Mouse (Mus musculus): ENCODE data around the gene Emcn. TPM values are rescaled to one million over a fixed set of nuclear protein-coding genes. Genes with fewer than 3 reads are reported as not detected.

Emcn gene
- total RNA-seq, 2 experiments from 2014 or later: 7.4 to 8.9 TPM

GRCm38 (mm10) chr3:137395588-137395987 is 54.7 kb downstream of the Emcn start:
- DNase-seq (ENCODE audit: low spot score): no peak

- no peak for DNase-seq (ENCODE audit: low spot score)
Measured at GRCm38 (mm10) chr3:137415451-137416086, 74.7 kb downstream of the Emcn start.

- no peak for DNase-seq (ENCODE audit: low spot score)
Measured at GRCm38 (mm10) chr3:137418636-137419035, 77.8 kb downstream of the Emcn start.

- DNase-seq (ENCODE audit: low spot score): no peak
Measured at GRCm38 (mm10) chr3:137429516-137429915, 88.6 kb downstream of the Emcn start.

GRCm38 (mm10) chr3:137464902-137465629 is 124.2 kb downstream of the Emcn start:
- no peak for DNase-seq (ENCODE audit: low spot score)

GRCm38 (mm10) chr3:137465953-137466352 is 125.1 kb downstream of the Emcn start:
- no peak for DNase-seq (ENCODE audit: low spot score)

- no peak for DNase-seq (ENCODE audit: low spot score)
Measured at GRCm38 (mm10) chr3:137466766-137467165, 125.9 kb downstream of the Emcn start.

GRCm38 (mm10) chr3:137467386-137467785 is 126.5 kb downstream of the Emcn start:
- peak; percentile 16 for DNase-seq (ENCODE audit: low spot score)

GRCm38 (mm10) chr3:137472145-137472544 is 131.3 kb downstream of the Emcn start:
- DNase-seq (ENCODE audit: low spot score): no peak

GRCm38 (mm10) chr3:137479761-137480339 is 139.0 kb downstream of the Emcn start:
- no peak for DNase-seq (ENCODE audit: low spot score)

GRCm38 (mm10) chr3:137481157-137481556 is 140.3 kb downstream of the Emcn start:
- no peak for DNase-seq (ENCODE audit: low spot score)

Measured in gastrocnemius, adult 18-20 months (tissue).